Mouse (Mus musculus): ENCODE data around the gene Aox2. TPM values are rescaled to one million over a fixed set of nuclear protein-coding genes. Genes with fewer than 3 reads are reported as not detected.
"Not testable (repeated sequence)": the region's sequence is repeated elsewhere in the genome, so short reads cannot be mapped to it uniquely, and the experiment has no call there.

The Aox2 gene
- polyA plus RNA-seq, 1 experiment from 2014 or later: not detected

DNA sequence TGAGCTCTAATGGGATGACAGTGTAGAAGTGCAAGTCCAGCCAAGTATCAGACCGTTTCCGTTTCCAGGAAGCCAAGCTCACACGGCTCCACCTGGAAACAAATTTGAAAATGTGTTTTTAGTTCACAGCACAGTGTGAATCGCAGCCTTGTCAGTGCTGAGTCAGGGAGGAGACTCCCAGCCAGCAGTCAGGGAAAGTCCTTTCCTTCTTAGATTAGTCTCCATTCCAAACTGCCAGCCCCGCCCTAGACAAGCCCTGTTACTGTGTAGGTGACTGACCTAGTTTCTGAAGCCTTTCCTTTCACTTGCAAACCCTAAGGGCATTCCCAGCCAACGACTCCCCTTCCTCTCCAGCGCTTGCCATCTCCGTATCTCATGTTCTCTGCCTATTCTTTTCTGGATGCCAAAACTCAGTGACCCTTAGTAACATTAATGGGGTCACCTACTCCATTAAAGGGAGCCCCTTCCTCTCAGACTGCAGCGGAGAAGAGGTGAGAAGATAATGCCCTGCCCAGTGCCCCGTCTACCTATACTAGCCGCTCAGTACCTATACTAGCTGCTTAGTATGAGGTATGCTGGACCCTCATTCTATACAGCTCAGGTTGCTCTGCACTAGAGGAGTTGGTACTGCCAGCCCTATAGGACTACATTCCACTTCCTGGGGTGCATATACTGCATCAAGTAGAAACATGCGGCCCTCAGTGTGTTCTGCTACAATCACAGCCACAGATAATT, 88.8 kb downstream of the Aox2 start:
- 82% methylated on average over 12 of the region's 12 CpGs for WGBS
- H3K4me1 ChIP-seq (replicated peaks; ENCODE audit: control insufficient read depth, insufficient read depth, low read length): no peaks in the 10 kb centered on the region
- H3K36me3 ChIP-seq (ENCODE audit: control insufficient read depth, insufficient read depth, low read length): no peaks in the 10 kb centered on the region
- no peak overlapping the region for H3K4me3 ChIP-seq (ENCODE audit: low read depth, low read length)
- ATAC-seq (replicated peaks; ENCODE audit: low FRiP score) (no peak), DNase-seq (ENCODE audit: low spot score) (no peak)
- no peak overlapping the region for H3K9ac ChIP-seq (ENCODE audit: low read depth, low read length)
- no peaks in the 10 kb centered on the region for H3K27me3 ChIP-seq (replicated peaks; ENCODE audit: control insufficient read depth, insufficient read depth, low read length)
- no peak overlapping the region for H3K4me2 ChIP-seq
- H3K9me3 ChIP-seq (ENCODE audit: control insufficient read depth, low read length): no peaks in the 10 kb centered on the region
- H3K27ac ChIP-seq (ENCODE audit: low read depth, low read length): no peak overlapping the region

GRCm38 (mm10) chr1:58369716-58370115, 91.6 kb downstream of the Aox2 start:
- H3K27me3 ChIP-seq (replicated peaks; ENCODE audit: control insufficient read depth, insufficient read depth, low read length): no peaks in the 10 kb centered on the region
- no peak overlapping the region for H3K27ac ChIP-seq (ENCODE audit: low read depth, low read length)
- no peak overlapping the region for H3K4me3 ChIP-seq (ENCODE audit: low read depth, low read length)
- ATAC-seq (replicated peaks; ENCODE audit: low FRiP score): no peak
- H3K4me1 ChIP-seq (replicated peaks; ENCODE audit: control insufficient read depth, insufficient read depth, low read length): no peaks in the 10 kb centered on the region
- DNase-seq (ENCODE audit: low spot score): no peak
- no peaks in the 10 kb centered on the region for H3K36me3 ChIP-seq (ENCODE audit: control insufficient read depth, insufficient read depth, low read length)
- no peak overlapping the region for H3K9ac ChIP-seq (ENCODE audit: low read depth, low read length)
- H3K9me3 ChIP-seq (ENCODE audit: control insufficient read depth, low read length): no peaks in the 10 kb centered on the region
- H3K4me2 ChIP-seq: no peak overlapping the region
- WGBS: 75% methylated on average over 2 of the region's 2 CpGs

- H3K9ac ChIP-seq (ENCODE audit: low read depth, low read length); DNase-seq (ENCODE audit: low spot score); H3K4me3 ChIP-seq (ENCODE audit: low read depth, low read length); H3K9me3 ChIP-seq (ENCODE audit: control insufficient read depth, low read length); H3K4me1 ChIP-seq (replicated peaks; ENCODE audit: control insufficient read depth, insufficient read depth, low read length); ATAC-seq (replicated peaks; ENCODE audit: low FRiP score); H3K27ac ChIP-seq (ENCODE audit: low read depth, low read length); H3K27me3 ChIP-seq (replicated peaks; ENCODE audit: control insufficient read depth, insufficient read depth, low read length); H3K4me2 ChIP-seq; H3K36me3 ChIP-seq (ENCODE audit: control insufficient read depth, insufficient read depth, low read length): not testable (repeated sequence)
- WGBS: 78% methylated on average over 2 of the region's 2 CpGs
Measured at GRCm38 (mm10) chr1:58374266-58374665, 96.1 kb downstream of the Aox2 start.

GRCm38 (mm10) chr1:58375574-58376147, 97.5 kb downstream of the Aox2 start:
- WGBS: 63% methylated on average over 3 of the region's 3 CpGs
- ATAC-seq (replicated peaks; ENCODE audit: low FRiP score): no peak
- H3K4me2 ChIP-seq: no peak overlapping the region
- H3K9me3 ChIP-seq (ENCODE audit: control insufficient read depth, low read length): no peaks in the 10 kb centered on the region
- H3K4me1 ChIP-seq (replicated peaks; ENCODE audit: control insufficient read depth, insufficient read depth, low read length): no peaks in the 10 kb centered on the region
- H3K27ac ChIP-seq (ENCODE audit: low read depth, low read length): no peak overlapping the region
- no peaks in the 10 kb centered on the region for H3K27me3 ChIP-seq (replicated peaks; ENCODE audit: control insufficient read depth, insufficient read depth, low read length)
- no peaks in the 10 kb centered on the region for H3K36me3 ChIP-seq (ENCODE audit: control insufficient read depth, insufficient read depth, low read length)
- no peak for DNase-seq (ENCODE audit: low spot score)
- no peak overlapping the region for H3K9ac ChIP-seq (ENCODE audit: low read depth, low read length)
- no peak overlapping the region for H3K4me3 ChIP-seq (ENCODE audit: low read depth, low read length)

DNA sequence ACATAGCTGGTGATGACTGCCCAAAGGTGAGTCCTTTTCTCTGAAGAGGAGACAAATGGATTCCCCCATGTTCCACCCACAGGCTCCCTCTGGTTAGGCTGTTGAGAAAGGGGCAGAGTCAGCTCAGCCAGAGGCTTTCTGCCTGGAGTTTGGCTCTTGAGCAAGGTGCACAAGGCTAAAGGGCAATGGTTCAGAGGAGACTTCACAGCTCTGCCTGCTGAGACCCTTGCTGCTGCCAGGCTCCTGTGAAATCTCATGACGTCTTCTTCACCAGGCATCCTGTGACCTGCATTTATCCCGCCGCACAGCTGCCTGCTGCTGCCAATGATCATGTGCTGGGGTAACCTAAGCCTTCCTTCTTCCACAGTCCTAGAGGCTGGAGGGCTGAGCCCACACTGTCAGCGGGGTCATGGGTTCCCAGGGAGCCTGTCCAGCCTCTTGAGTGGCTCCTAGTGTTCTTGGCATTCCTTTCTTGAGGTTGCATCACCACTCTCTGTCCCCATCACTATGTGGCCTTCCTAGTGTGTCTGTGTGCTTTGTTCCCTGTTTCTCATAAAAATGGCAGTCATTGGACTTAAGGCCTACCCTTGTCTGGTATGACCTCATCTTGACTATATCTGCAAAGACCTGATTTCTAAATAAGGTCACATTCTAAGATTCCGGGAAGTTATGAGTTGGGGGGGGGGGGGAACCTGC, 104.6 kb downstream of the Aox2 start:
- H3K36me3 ChIP-seq (ENCODE audit: control insufficient read depth, insufficient read depth, low read length): no peaks in the 10 kb centered on the region
- no peak for DNase-seq (ENCODE audit: low spot score)
- no peak overlapping the region for H3K4me2 ChIP-seq
- H3K4me1 ChIP-seq (replicated peaks; ENCODE audit: control insufficient read depth, insufficient read depth, low read length): no peaks in the 10 kb centered on the region
- no peak overlapping the region for H3K9ac ChIP-seq (ENCODE audit: low read depth, low read length)
- no peaks in the 10 kb centered on the region for H3K27me3 ChIP-seq (replicated peaks; ENCODE audit: control insufficient read depth, insufficient read depth, low read length)
- ATAC-seq (replicated peaks; ENCODE audit: low FRiP score): no peak
- no peaks in the 10 kb centered on the region for H3K9me3 ChIP-seq (ENCODE audit: control insufficient read depth, low read length)
- 80% methylated on average over 5 of the region's 5 CpGs for WGBS
- H3K4me3 ChIP-seq (ENCODE audit: low read depth, low read length): no peak overlapping the region
- no peak overlapping the region for H3K27ac ChIP-seq (ENCODE audit: low read depth, low read length)

- H3K27me3 ChIP-seq (replicated peaks; ENCODE audit: control insufficient read depth, insufficient read depth, low read length): no peaks in the 10 kb centered on the region
- peak overlapping the region; percentile 96 for H3K9ac ChIP-seq (ENCODE audit: low read depth, low read length)
- peak overlapping the region; percentile 96 for H3K4me3 ChIP-seq (ENCODE audit: low read depth, low read length)
- H3K27ac ChIP-seq (ENCODE audit: low read depth, low read length): peak overlapping the region; percentile 98
- no peaks in the 10 kb centered on the region for H3K9me3 ChIP-seq (ENCODE audit: control insufficient read depth, low read length)
- H3K4me2 ChIP-seq: peak overlapping the region; percentile 79
- DNase-seq (ENCODE audit: low spot score) (no peak), ATAC-seq (replicated peaks; ENCODE audit: low FRiP score) (no peak)
- 45% methylated on average over 19 of the region's 19 CpGs for WGBS
- peaks cover 7% of the 10 kb centered on the region; the same call in 1 of the 2 replicates for H3K4me1 ChIP-seq (replicated peaks; ENCODE audit: control insufficient read depth, insufficient read depth, low read length)
- H3K36me3 ChIP-seq (ENCODE audit: control insufficient read depth, insufficient read depth, low read length): peaks cover 17% of the 10 kb centered on the region
Measured at GRCm38 (mm10) chr1:58391421-58392267, 113.5 kb downstream of the Aox2 start.

- no peaks in the 10 kb centered on the region for H3K9me3 ChIP-seq (ENCODE audit: control insufficient read depth, low read length)
- H3K4me3 ChIP-seq (ENCODE audit: low read depth, low read length): peak overlapping the region; percentile 96
- peaks cover 7% of the 10 kb centered on the region; the same call in 1 of the 2 replicates for H3K4me1 ChIP-seq (replicated peaks; ENCODE audit: control insufficient read depth, insufficient read depth, low read length)
- peak overlapping the region; percentile 79 for H3K4me2 ChIP-seq
- ATAC-seq (replicated peaks; ENCODE audit: low FRiP score) (no peak; the same call in 1 of the 2 replicates), DNase-seq (ENCODE audit: low spot score) (no peak)
- no peaks in the 10 kb centered on the region for H3K27me3 ChIP-seq (replicated peaks; ENCODE audit: control insufficient read depth, insufficient read depth, low read length)
- H3K9ac ChIP-seq (ENCODE audit: low read depth, low read length): peak overlapping the region; percentile 96
- WGBS: 0% methylated on average over 16 of the region's 16 CpGs
- H3K27ac ChIP-seq (ENCODE audit: low read depth, low read length): peak overlapping the region; percentile 98
- H3K36me3 ChIP-seq (ENCODE audit: control insufficient read depth, insufficient read depth, low read length): peaks cover 23% of the 10 kb centered on the region
Measured at GRCm38 (mm10) chr1:58392268-58392651, 114.1 kb downstream of the Aox2 start.

DNA sequence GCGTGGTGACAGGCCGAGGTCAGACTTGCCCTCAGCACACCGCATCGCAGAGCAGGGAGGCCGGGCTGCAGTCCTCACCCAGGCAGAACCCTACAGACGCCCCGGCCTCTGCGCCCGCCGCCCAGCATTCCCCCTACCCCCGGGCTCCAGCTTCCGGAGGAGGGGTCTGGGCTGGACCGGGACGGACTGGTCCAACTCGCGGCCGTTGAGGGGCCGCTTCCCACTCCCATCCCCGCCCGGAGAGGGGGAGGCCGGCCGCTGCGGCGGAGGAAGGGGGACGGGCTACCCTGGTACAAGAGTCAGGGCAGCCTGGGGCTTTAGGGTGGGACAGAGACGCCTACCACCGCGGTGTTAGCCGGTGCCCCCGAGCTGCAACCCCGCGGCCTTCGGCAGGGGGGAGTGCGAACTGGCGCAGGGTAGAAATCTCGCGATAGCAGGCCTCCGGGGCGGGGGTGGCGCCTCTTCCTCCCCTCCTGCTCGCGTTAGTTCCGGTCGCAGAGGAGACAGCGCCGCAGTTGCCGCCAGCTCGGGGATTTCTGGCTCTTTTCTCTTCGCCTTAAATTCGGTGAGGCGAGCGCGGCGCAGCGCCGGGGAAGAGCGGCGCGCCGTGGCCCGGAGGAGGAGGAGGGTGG, 114.6 kb downstream of the Aox2 start, which contains the start of gene Bzw1:
TSS of gene Bzw1 (plus strand) at position 247 of the 632 bp plus-strand sequence.
- Histone ChIP-seq H3K27me3 (replicated peaks; ENCODE audit: control insufficient read depth, insufficient read depth, low read length) (no peaks in the 10 kb centered on the region), H3K9ac (ENCODE audit: low read depth, low read length) (peak within 1 kb of the TSS; percentile 96), H3K4me3 (ENCODE audit: low read depth, low read length) (peak within 1 kb of the TSS; percentile 96), H3K4me2 (peak within 1 kb of the TSS; percentile 79), H3K27ac (ENCODE audit: low read depth, low read length) (peak within 1 kb of the TSS; percentile 98), H3K36me3 (ENCODE audit: control insufficient read depth, insufficient read depth, low read length) (peaks cover 25% of the 10 kb centered on the region), H3K4me1 (replicated peaks; ENCODE audit: control insufficient read depth, insufficient read depth, low read length) (peaks cover 7% of the 10 kb centered on the region; the same call in 1 of the 2 replicates), H3K9me3 (ENCODE audit: control insufficient read depth, low read length) (no peaks in the 10 kb centered on the region)
- peak; percentile 96 for ATAC-seq (replicated peaks; ENCODE audit: low FRiP score)
- under 1% methylated on average over 59 of the region's 61 CpGs for WGBS
- DNase-seq (ENCODE audit: low spot score): peak; percentile 96
